Mouse (Mus musculus) lung, postnatal 0 days (tissue): ENCODE measurements around the gene Cmbl.

Experiments used
- CTCF ChIP-seq: IDR thresholded peaks from 2 replicates; pipeline ENCODE4 v1.5.1; 2016; ENCODE audit warnings: antibody characterized with exemption, mild to moderate bottlenecking
- EP300 ChIP-seq: IDR thresholded peaks from 2 replicates; pipeline ENCODE4 v1.6.1; 2016; ENCODE audit warnings: antibody characterized with exemption, mild to moderate bottlenecking, control low read depth

GRCm38 (mm10) chr15:31603113-31603512, 37.9 kb downstream of the Cmbl start:
- no peak for TF ChIP-seq CTCF
- no peak for TF ChIP-seq EP300
